Mouse (Mus musculus) pancreas, adult 10 weeks (tissue): ENCODE measurements around the gene Nfx1. TPM values are rescaled to one million over a fixed set of nuclear protein-coding genes. Genes with fewer than 3 reads are reported as not detected.

Experiments
- polyA plus RNA-seq: library from polyadenylated mRNA; stranded (reverse); fragments of 350-450 nt; fragmentation: Illumina TruSeq; extraction: RNeasy Lipid Tissue Mini Kit (QIAGEN cat#74804); gene quantifications from one replicate; pipeline ENCODE4 v1.2.3, GENCODE M21; 2015; ENCODE audit warnings: low read depth, low replicate concordance; ENCODE audit not compliant: insufficient read depth

Gene Nfx1
- 22.6 TPM for polyA plus RNA-seq

GRCm38 (mm10) chr4:40970842-40971701 lies at the start of gene Nfx1:
Gene Nfx1 (plus strand): TSS chr4:40970906.

GRCm38 (mm10) chr4:40948160-40948708 lies 22.5 kb upstream of the Nfx1 start, which contains the start of the genes Bag1 and Chmp5:
Gene Bag1 (minus strand): TSS chr4:40948294.
Gene Chmp5 (plus strand): TSS chr4:40948407.

GRCm38 (mm10) chr4:41047524-41048271 lies 77.0 kb downstream of the Nfx1 start, which contains the start of gene Aqp7:
Gene Aqp7 (minus strand): TSS chr4:41048139.

Other genes starting within 250 kb of the Nfx1 start
- 38.2 TPM for gene Dnaja1, start 248.8 kb upstream of the Nfx1 start, polyA plus RNA-seq
- 11.2 TPM for gene Smu1, start 213.0 kb upstream of the Nfx1 start, polyA plus RNA-seq
- gene B4galt1, start 116.9 kb upstream of the Nfx1 start, polyA plus RNA-seq, result 8.5 TPM
- 5.2 TPM for gene Spink4, start 50.9 kb upstream of the Nfx1 start, polyA plus RNA-seq
- gene Bag1, start 22.6 kb upstream of the Nfx1 start, polyA plus RNA-seq, result 69.8 TPM
- gene Chmp5, start 22.5 kb upstream of the Nfx1 start, polyA plus RNA-seq, result 23.0 TPM
- gene Aqp7, start 77.2 kb downstream of the Nfx1 start, polyA plus RNA-seq, result 1.1 TPM
- gene Aqp3, start 127.3 kb downstream of the Nfx1 start, polyA plus RNA-seq, result not detected
- 5.0 TPM for gene Nol6, start 153.5 kb downstream of the Nfx1 start, polyA plus RNA-seq
- gene Ube2r2, start 164.8 kb downstream of the Nfx1 start, polyA plus RNA-seq, result 17.8 TPM